Mouse (Mus musculus): ENCODE data around the gene Alas2. TPM values are rescaled to one million over a fixed set of nuclear protein-coding genes. Genes with fewer than 3 reads are reported as not detected.

Gene Alas2
- 100 to 1,000 TPM; 100 to 122 TPM for total RNA-seq (2021)
- long read RNA-seq, experiment 1, transcript Alas2-202 (11 exons, 1,892 nt): minor isoform, 7 of 53 reads
- long read RNA-seq, experiment 1, transcript Alas2-201 (11 exons, 2,037 nt): major isoform, 38 of 53 reads
- long read RNA-seq, experiment 1, partial matches to known transcripts: 4 of 53 reads
- long read RNA-seq, experiment 1, other reads (novel, unspliced or antisense): 4 of 53 reads
- long read RNA-seq, experiment 2, transcript Alas2-201 (11 exons, 2,037 nt): major isoform, 25 of 36 reads
- long read RNA-seq, experiment 2, partial matches to known transcripts: 7 of 36 reads
- long read RNA-seq, experiment 2, other reads (novel, unspliced or antisense): 1 of 36 reads

- no peak for DNase-seq
Measured at GRCm38 (mm10) chrX:150547239-150547638, at the start of gene Alas2. Gene Alas2 (plus strand): TSS chrX:150547375.

GRCm38 (mm10) chrX:150508696-150509095 lies 38.5 kb upstream of the Alas2 start:
- no peak for DNase-seq

- peak; percentile 22 to 72 for DNase-seq
Measured at GRCm38 (mm10) chrX:150510631-150511030, 36.5 kb upstream of the Alas2 start.

GRCm38 (mm10) chrX:150511274-150511673 lies 35.9 kb upstream of the Alas2 start:
- DNase-seq: no peak

GRCm38 (mm10) chrX:150514127-150514526 lies 33.0 kb upstream of the Alas2 start:
- no peak for DNase-seq

- DNase-seq: no peak
Measured at GRCm38 (mm10) chrX:150516015-150516414, 31.2 kb upstream of the Alas2 start.

GRCm38 (mm10) chrX:150516477-150516876 lies 30.7 kb upstream of the Alas2 start:
- DNase-seq: no peak

- DNase-seq: no peak
Measured at GRCm38 (mm10) chrX:150540111-150540510, 7.1 kb upstream of the Alas2 start.

- DNase-seq: no peak
Measured at GRCm38 (mm10) chrX:150541684-150542083, 5.5 kb upstream of the Alas2 start.

GRCm38 (mm10) chrX:150549639-150550038 lies 2.5 kb downstream of the Alas2 start:
- DNase-seq: no peak

- DNase-seq: no peak
Measured at GRCm38 (mm10) chrX:150551986-150552385, 4.8 kb downstream of the Alas2 start.

GRCm38 (mm10) chrX:150554032-150554431 lies 6.9 kb downstream of the Alas2 start:
- DNase-seq: no peak

GRCm38 (mm10) chrX:150564644-150565357 lies 17.6 kb downstream of the Alas2 start:
- no peak for DNase-seq

GRCm38 (mm10) chrX:150581921-150582320 lies 34.7 kb downstream of the Alas2 start:
- no peak for DNase-seq

GRCm38 (mm10) chrX:150585116-150585515 lies 37.9 kb downstream of the Alas2 start:
- DNase-seq: no peak

GRCm38 (mm10) chrX:150588023-150588764 lies 41.0 kb downstream of the Alas2 start, which contains the start of gene Pfkfb1:
Gene Pfkfb1 (plus strand): TSS chrX:150588229.
- peak; percentile 83 to 86 for DNase-seq

- peak in 1 of 2 experiments; percentile 12 for DNase-seq
Measured at GRCm38 (mm10) chrX:150589696-150590095, 42.5 kb downstream of the Alas2 start, which contains the start of gene Apex2. Gene Apex2 (minus strand): TSS chrX:150589868.

GRCm38 (mm10) chrX:150593266-150594035 lies 46.3 kb downstream of the Alas2 start:
- peak; percentile 24 to 40 for DNase-seq

- DNase-seq: no peak
Measured at GRCm38 (mm10) chrX:150594176-150594575, 47.0 kb downstream of the Alas2 start.

GRCm38 (mm10) chrX:150595016-150595760 lies 48.0 kb downstream of the Alas2 start:
- DNase-seq: no peak

GRCm38 (mm10) chrX:150598882-150599281 lies 51.7 kb downstream of the Alas2 start:
- DNase-seq: peak; percentile 13 to 28
